Mouse (Mus musculus): ENCODE measurements around the gene Ice1. TPM values are rescaled to one million over a fixed set of nuclear protein-coding genes. Genes with fewer than 3 reads are reported as not detected.

Ice1 gene
- total RNA-seq, 1 experiment, result 56.4 TPM

- Histone ChIP-seq H3K9me3 (ENCODE audit: control insufficient read depth, insufficient read depth, low read depth, low read length) (no peaks in the 10 kb centered on the region), H3K27ac (ENCODE audit: insufficient read depth, low read depth, low read length, poor library complexity, severe bottlenecking) (no peak overlapping the region), H3K9ac (ENCODE audit: insufficient read depth, low read depth, low read length, poor library complexity, severe bottlenecking) (no peak overlapping the region), H3K4me1 (ENCODE audit: control insufficient read depth in 2 of 2, insufficient read depth in 2 of 2, low read length in 2 of 2, poor library complexity in 1 of 2) (no peaks in the 10 kb centered on the region), H3K4me3 (ENCODE audit: insufficient read depth in 1 of 2, low read depth in 1 of 2, low read length in 2 of 2, poor library complexity in 1 of 2, severe bottlenecking in 1 of 2) (no peak overlapping the region), H3K36me3 (ENCODE audit: control insufficient read depth, insufficient read depth, low read length, poor library complexity, severe bottlenecking) (no peaks in the 10 kb centered on the region; the same call in 1 of the 2 replicates)
- no peak for TF ChIP-seq ZC3H11A (IDR thresholded peaks at IDR 0.05; ENCODE audit: borderline replicate concordance, low read depth, low read length)
- TF ChIP-seq HCFC1 (IDR thresholded peaks at IDR 0.05; ENCODE audit: borderline replicate concordance, insufficient read depth, low read length), result no peak
- TF ChIP-seq ZNF384 (IDR thresholded peaks at IDR 0.05; ENCODE audit: low read depth, low read length), result no peak
- no peak for TF ChIP-seq CHD2 (IDR thresholded peaks at IDR 0.05; ENCODE audit: low read depth, low read length)
- TF ChIP-seq MAFK (IDR thresholded peaks at IDR 0.05; ENCODE audit: insufficient read depth, low read depth, low read length), result no peak
- in situ Hi-C loops (cut with MboI; ENCODE audit: low sequenced_read_pairs in 2 of 2, unreplicated experiment in 2 of 2), result loop anchor here in 1 of 2 experiments (25.0 kb wide), 1 partner anchor 894 kb away; no protein-coding TSS in a partner anchor
- no peak for DNase-seq (ENCODE audit: low read depth, low spot score)
Measured at GRCm38 (mm10) chr13:70581509-70581908, 55.9 kb downstream of the Ice1 start.

GRCm38 (mm10) chr13:70574216-70574615, 63.2 kb downstream of the Ice1 start:
- no peak for TF ChIP-seq ZNF384 (IDR thresholded peaks at IDR 0.05; ENCODE audit: low read depth, low read length)
- TF ChIP-seq HCFC1 (IDR thresholded peaks at IDR 0.05; ENCODE audit: borderline replicate concordance, insufficient read depth, low read length), result no peak
- TF ChIP-seq ZC3H11A (IDR thresholded peaks at IDR 0.05; ENCODE audit: borderline replicate concordance, low read depth, low read length), result no peak
- no peak for TF ChIP-seq CHD2 (IDR thresholded peaks at IDR 0.05; ENCODE audit: low read depth, low read length)
- TF ChIP-seq MAFK (IDR thresholded peaks at IDR 0.05; ENCODE audit: insufficient read depth, low read depth, low read length), result no peak
- Histone ChIP-seq H3K36me3 (ENCODE audit: control insufficient read depth, insufficient read depth, low read length, poor library complexity, severe bottlenecking) (no peaks in the 10 kb centered on the region), H3K9ac (ENCODE audit: insufficient read depth, low read depth, low read length, poor library complexity, severe bottlenecking) (no peak overlapping the region), H3K4me1 (ENCODE audit: control insufficient read depth in 2 of 2, insufficient read depth in 2 of 2, low read length in 2 of 2, poor library complexity in 1 of 2) (no peaks in the 10 kb centered on the region), H3K27ac (ENCODE audit: insufficient read depth, low read depth, low read length, poor library complexity, severe bottlenecking) (no peak overlapping the region), H3K9me3 (ENCODE audit: control insufficient read depth, insufficient read depth, low read depth, low read length) (no peaks in the 10 kb centered on the region), H3K4me3 (ENCODE audit: insufficient read depth in 1 of 2, low read depth in 1 of 2, low read length in 2 of 2, poor library complexity in 1 of 2, severe bottlenecking in 1 of 2) (no peak overlapping the region)
- in situ Hi-C loops (cut with MboI; ENCODE audit: low sequenced_read_pairs in 2 of 2, unreplicated experiment in 2 of 2), result no loop called here
- DNase-seq (ENCODE audit: low read depth, low spot score), result no peak

- DNase-seq (ENCODE audit: low read depth, low spot score), result no peak
Measured at GRCm38 (mm10) chr13:70567889-70568288, 69.5 kb downstream of the Ice1 start.

GRCm38 (mm10) chr13:70553456-70553855, 84.0 kb downstream of the Ice1 start:
- Histone ChIP-seq H3K9ac (ENCODE audit: insufficient read depth, low read depth, low read length, poor library complexity, severe bottlenecking) (no peak overlapping the region), H3K36me3 (ENCODE audit: control insufficient read depth, insufficient read depth, low read length, poor library complexity, severe bottlenecking) (no peaks in the 10 kb centered on the region), H3K4me3 (ENCODE audit: insufficient read depth in 1 of 2, low read depth in 1 of 2, low read length in 2 of 2, poor library complexity in 1 of 2, severe bottlenecking in 1 of 2) (no peak overlapping the region), H3K27ac (ENCODE audit: insufficient read depth, low read depth, low read length, poor library complexity, severe bottlenecking) (no peak overlapping the region), H3K9me3 (ENCODE audit: control insufficient read depth, insufficient read depth, low read depth, low read length) (no peaks in the 10 kb centered on the region), H3K4me1 (ENCODE audit: control insufficient read depth in 2 of 2, insufficient read depth in 2 of 2, low read length in 2 of 2, poor library complexity in 1 of 2) (no peaks in the 10 kb centered on the region)
- in situ Hi-C loops (cut with MboI; ENCODE audit: low sequenced_read_pairs in 2 of 2, unreplicated experiment in 2 of 2), result no loop called here
- DNase-seq (ENCODE audit: low read depth, low spot score), result no peak
- TF ChIP-seq ZC3H11A (IDR thresholded peaks at IDR 0.05; ENCODE audit: borderline replicate concordance, low read depth, low read length), result no peak

More at GRCm38 (mm10) chr13:70567889-70568288, 69.5 kb downstream of the Ice1 start:
- TF ChIP-seq ZC3H11A (IDR thresholded peaks at IDR 0.05; ENCODE audit: borderline replicate concordance, low read depth, low read length), result no peak
- no peak for TF ChIP-seq HCFC1 (IDR thresholded peaks at IDR 0.05; ENCODE audit: borderline replicate concordance, insufficient read depth, low read length)
- TF ChIP-seq CHD2 (IDR thresholded peaks at IDR 0.05; ENCODE audit: low read depth, low read length), result no peak
- no peak for TF ChIP-seq ZNF384 (IDR thresholded peaks at IDR 0.05; ENCODE audit: low read depth, low read length)
- no peak for TF ChIP-seq MAFK (IDR thresholded peaks at IDR 0.05; ENCODE audit: insufficient read depth, low read depth, low read length)
- in situ Hi-C loops (cut with MboI; ENCODE audit: low sequenced_read_pairs in 2 of 2, unreplicated experiment in 2 of 2), result no loop called here
- Histone ChIP-seq H3K9ac (ENCODE audit: insufficient read depth, low read depth, low read length, poor library complexity, severe bottlenecking) (no peak overlapping the region), H3K9me3 (ENCODE audit: control insufficient read depth, insufficient read depth, low read depth, low read length) (no peaks in the 10 kb centered on the region), H3K27ac (ENCODE audit: insufficient read depth, low read depth, low read length, poor library complexity, severe bottlenecking) (no peak overlapping the region), H3K4me1 (ENCODE audit: control insufficient read depth in 2 of 2, insufficient read depth in 2 of 2, low read length in 2 of 2, poor library complexity in 1 of 2) (no peaks in the 10 kb centered on the region), H3K36me3 (ENCODE audit: control insufficient read depth, insufficient read depth, low read length, poor library complexity, severe bottlenecking) (no peaks in the 10 kb centered on the region), H3K4me3 (ENCODE audit: insufficient read depth in 1 of 2, low read depth in 1 of 2, low read length in 2 of 2, poor library complexity in 1 of 2, severe bottlenecking in 1 of 2) (no peak overlapping the region)

GRCm38 (mm10) chr13:70547457-70547856, 90.0 kb downstream of the Ice1 start:
- Histone ChIP-seq H3K36me3 (ENCODE audit: control insufficient read depth, insufficient read depth, low read length, poor library complexity, severe bottlenecking) (no peaks in the 10 kb centered on the region), H3K9ac (ENCODE audit: insufficient read depth, low read depth, low read length, poor library complexity, severe bottlenecking) (no peak overlapping the region), H3K4me1 (ENCODE audit: control insufficient read depth in 2 of 2, insufficient read depth in 2 of 2, low read length in 2 of 2, poor library complexity in 1 of 2) (no peaks in the 10 kb centered on the region), H3K27ac (ENCODE audit: insufficient read depth, low read depth, low read length, poor library complexity, severe bottlenecking) (no peak overlapping the region), H3K9me3 (ENCODE audit: control insufficient read depth, insufficient read depth, low read depth, low read length) (no peaks in the 10 kb centered on the region), H3K4me3 (ENCODE audit: insufficient read depth in 1 of 2, low read depth in 1 of 2, low read length in 2 of 2, poor library complexity in 1 of 2, severe bottlenecking in 1 of 2) (no peak overlapping the region)
- DNase-seq (ENCODE audit: low read depth, low spot score), result no peak
- in situ Hi-C loops (cut with MboI; ENCODE audit: low sequenced_read_pairs in 2 of 2, unreplicated experiment in 2 of 2), result no loop called here
- TF ChIP-seq ZNF384 (IDR thresholded peaks at IDR 0.05; ENCODE audit: low read depth, low read length), result no peak
- TF ChIP-seq MAFK (IDR thresholded peaks at IDR 0.05; ENCODE audit: insufficient read depth, low read depth, low read length), result no peak
- no peak for TF ChIP-seq ZC3H11A (IDR thresholded peaks at IDR 0.05; ENCODE audit: borderline replicate concordance, low read depth, low read length)
- no peak for TF ChIP-seq HCFC1 (IDR thresholded peaks at IDR 0.05; ENCODE audit: borderline replicate concordance, insufficient read depth, low read length)
- TF ChIP-seq CHD2 (IDR thresholded peaks at IDR 0.05; ENCODE audit: low read depth, low read length), result no peak
